Comparison of ENCODE assay signal across 8 mouse cellular contexts in the genomic region with DNA sequence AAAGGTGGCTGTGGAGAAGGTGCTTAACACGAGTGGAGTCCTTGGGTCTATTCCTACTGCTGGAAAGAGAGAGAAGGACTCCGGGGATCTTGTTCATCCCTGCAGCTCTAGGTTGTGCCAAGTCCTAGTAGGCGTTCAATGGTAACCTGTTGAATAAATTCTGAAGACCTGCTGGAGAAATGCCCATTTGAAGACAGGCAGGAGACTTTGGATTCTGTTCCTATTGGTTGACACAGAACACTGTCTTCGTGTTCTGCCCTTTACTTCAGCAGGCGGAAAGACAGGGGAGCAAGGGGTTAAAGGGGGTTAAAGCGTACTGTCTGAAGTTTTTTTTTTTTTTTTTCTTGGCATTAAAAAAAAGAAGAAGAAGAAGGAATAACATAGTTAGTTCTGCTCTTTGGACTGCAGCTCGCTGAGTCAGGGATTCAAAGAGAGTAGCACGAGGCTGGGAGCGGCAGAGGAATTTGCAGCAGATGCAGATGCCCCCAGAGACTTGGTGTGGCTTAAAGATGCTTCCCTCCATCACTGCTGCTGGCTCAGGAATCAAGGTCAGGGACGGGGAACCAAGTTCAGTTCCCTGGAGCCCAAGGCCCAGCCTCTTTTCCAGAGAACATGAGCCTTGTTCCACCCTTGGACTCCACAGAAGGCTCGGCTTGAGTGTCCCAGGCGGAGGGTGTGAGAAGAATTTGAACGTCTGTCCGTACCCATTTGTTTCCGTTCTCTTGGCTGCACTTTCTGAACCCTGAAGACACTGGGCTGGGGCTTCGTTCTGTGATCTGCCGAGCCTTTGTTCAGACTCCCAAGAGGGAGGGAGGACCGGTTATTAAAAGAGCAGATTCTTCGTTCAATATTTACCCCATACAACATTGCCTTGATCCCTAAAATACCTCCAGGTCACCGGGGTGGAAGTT. TPM values are rescaled to one million over a fixed set of nuclear protein-coding genes. Genes with fewer than 3 reads are reported as not detected.
DNase-seq lines count a peak whose midpoint lies in the region; ATAC-seq and TF ChIP-seq lines count a peak whose summit lies in the region.
"Had no signal": no experiment of that assay in that cellular context is flagged by ENCODE, and none has a peak within 500 bp of the region (broad histone marks: within the 10 kb centered on the region; RNA-seq: fewer than 3 reads in every experiment).

No protein-coding gene starts in this region.

- peak; percentile 24 for DNase-seq in ovary, adult 18-20 months (ENCODE audit: low spot score)
- DNase-seq in ovary, postnatal 10 days (ENCODE audit: low spot score) = no peak
- DNase-seq in gastrocnemius, postnatal 36 days = peak; percentile 66 to 79
- DNase-seq in kidney, postnatal 0 days (ENCODE audit: low spot score) = peak; percentile 77
- no peak for DNase-seq in thymus, postnatal 36 days
- DNase-seq in layer of hippocampus, adult 9-11 months = no peak
- DNase-seq: liver, embryonic 13.5 days had no signal

- no peaks in the 10 kb centered on the region for H3K36me3 ChIP-seq in kidney, postnatal 0 days (ENCODE audit: insufficient read depth, low read length)
- no peaks in the 10 kb centered on the region for H3K36me3 ChIP-seq in testis, adult 2 months (ENCODE audit: control insufficient read depth, insufficient read depth, low read length)
- H3K36me3 ChIP-seq: liver, embryonic 13.5 days had no signal

- no peak for TF ChIP-seq POLR2A in testis, adult 2 months (IDR thresholded peaks at IDR 0.05; ENCODE audit: control insufficient read depth, low read depth, low read length)

- peak; percentile 50 for ATAC-seq in kidney, postnatal 0 days (replicated peaks; ENCODE audit: low FRiP score, low read depth)

- no peaks in the 10 kb centered on the region for H3K27me3 ChIP-seq in kidney, postnatal 0 days (ENCODE audit: insufficient read depth, low read length)
- H3K27me3 ChIP-seq in testis, adult 2 months (ENCODE audit: control insufficient read depth, insufficient read depth, low read length) = no peaks in the 10 kb centered on the region
- H3K27me3 ChIP-seq: liver, embryonic 13.5 days had no signal

- H3K9ac ChIP-seq in kidney, postnatal 0 days (ENCODE audit: low read depth, low read length) = no peak overlapping the region
- H3K9ac ChIP-seq: liver, embryonic 13.5 days had no signal

- peak overlapping the region; percentile 55 for H3K27ac ChIP-seq in kidney, postnatal 0 days
- H3K27ac ChIP-seq in testis, adult 2 months (ENCODE audit: control insufficient read depth, insufficient read depth, low read depth, low read length) = peak overlapping the region; percentile 45; the same call in 1 of the 2 replicates
- H3K27ac ChIP-seq: liver, embryonic 13.5 days had no signal

- no peak for TF ChIP-seq CTCF in kidney, postnatal 0 days (IDR thresholded peaks at IDR 0.05; ENCODE audit: low read depth)
- TF ChIP-seq CTCF in testis, adult 2 months (IDR thresholded peaks at IDR 0.05; ENCODE audit: control insufficient read depth, insufficient read depth, insufficient replicate concordance, low read depth, low read length) = no peak

- H3K4me1 ChIP-seq in kidney, postnatal 0 days (replicated peaks; ENCODE audit: insufficient read depth, low read length) = peaks cover 8% of the 10 kb centered on the region; the same call in 1 of the 2 replicates
- H3K4me1 ChIP-seq in testis, adult 2 months (ENCODE audit: control insufficient read depth, insufficient read depth, low read length) = 0 out of 2 replicates have a peak, but pooled peaks cover 2% of the 10 kb centered on the region

- peak overlapping the region; percentile 25 for H3K4me2 ChIP-seq in kidney, postnatal 0 days (ENCODE audit: low read length)
- H3K4me2 ChIP-seq: liver, embryonic 13.5 days had no signal

- no peaks in the 10 kb centered on the region for H3K9me3 ChIP-seq in kidney, postnatal 0 days (replicated peaks; ENCODE audit: low read length)

- 29% methylated on average over 20 of the region's 20 CpGs for WGBS in kidney, postnatal 0 days

- H3K4me3 ChIP-seq in kidney, postnatal 0 days (replicated peaks; ENCODE audit: low read depth, low read length) = no peak overlapping the region
- H3K4me3 ChIP-seq in testis, adult 2 months (ENCODE audit: control insufficient read depth, low read depth, low read length) = no peak overlapping the region
- H3K4me3 ChIP-seq: liver, embryonic 13.5 days had no signal

- intact Hi-C loops in gastrocnemius, postnatal 36 days (cut with DNase I) = no loop called here

RNA-seq across cellular contexts. Expression of gene Capzb, which starts 17.4 kb away (rescaled TPM):
- total RNA-seq in gastrocnemius, postnatal 36 days (2021) = 100 to 1,000 TPM; 499 to 554 TPM
- 304 and 348 TPM in 2 replicates for polyA plus RNA-seq in kidney, postnatal 0 days (2015; fragmentation: Nextera tagmentation; extraction: Ambion mirVana)
- polyA plus RNA-seq in testis, adult 2 months (2012; rRNA removed) = 286 and 311 TPM in 2 replicates

RNA-seq across cellular contexts. Expression of gene Minos1, which starts 44.4 kb away (rescaled TPM):
- 100 to 1,000 TPM; 353 to 374 TPM for total RNA-seq in gastrocnemius, postnatal 36 days (2021)
- 796 and 875 TPM in 2 replicates for polyA plus RNA-seq in kidney, postnatal 0 days (2015; fragmentation: Nextera tagmentation; extraction: Ambion mirVana)
- 145 and 152 TPM in 2 replicates for polyA plus RNA-seq in testis, adult 2 months (2012; rRNA removed)

Comparison
In these comparisons a context has a peak if more than half of its experiments do, and no peak if none do; other contexts are left out.
1. DNase-seq: peak in ovary, adult 18-20 months (single experiment), gastrocnemius, postnatal 36 days (2 of 2) and kidney, postnatal 0 days (single experiment); none in ovary, postnatal 10 days (single experiment), thymus, postnatal 36 days (0 of 2) and layer of hippocampus, adult 9-11 months (single experiment).